Mouse (Mus musculus) gastrocnemius, postnatal 25 days (tissue): ENCODE measurements around the gene Tma7. TPM values are rescaled to one million over a fixed set of nuclear protein-coding genes. Genes with fewer than 3 reads are reported as not detected.

Experiments
- DNase-seq: peaks from one replicate; pipeline ENCODE4 v3.0.0; 2022
- long read RNA-seq, 2 experiments: library from polyadenylated mRNA; stranded (forward); transcript quantifications; one replicate each; pipeline ENCODE4 v2.0.0; 2021
- total RNA-seq, 2 experiments: library from RNA; stranded (reverse); gene quantifications; 1 replicate in 1 of 2; 2 replicates in 1 of 2; pipeline ENCODE4 v1.2.3; 2021

The Tma7 gene
- total RNA-seq, result 100 to 1,000 TPM; 238 to 253 TPM
- long read RNA-seq, experiment 1, transcript Tma7-201 (4 exons, 944 nt), result major isoform, 316 of 329 reads
- long read RNA-seq, experiment 1, partial matches to known transcripts, result 9 of 329 reads
- long read RNA-seq, experiment 1, other reads (novel, unspliced or antisense), result 2 of 329 reads
- long read RNA-seq, experiment 2, transcript Tma7-201 (4 exons, 944 nt), result major isoform, 209 of 220 reads
- long read RNA-seq, experiment 2, partial matches to known transcripts, result 4 of 220 reads
- long read RNA-seq, experiment 2, other reads (novel, unspliced or antisense), result 5 of 220 reads

DNA sequence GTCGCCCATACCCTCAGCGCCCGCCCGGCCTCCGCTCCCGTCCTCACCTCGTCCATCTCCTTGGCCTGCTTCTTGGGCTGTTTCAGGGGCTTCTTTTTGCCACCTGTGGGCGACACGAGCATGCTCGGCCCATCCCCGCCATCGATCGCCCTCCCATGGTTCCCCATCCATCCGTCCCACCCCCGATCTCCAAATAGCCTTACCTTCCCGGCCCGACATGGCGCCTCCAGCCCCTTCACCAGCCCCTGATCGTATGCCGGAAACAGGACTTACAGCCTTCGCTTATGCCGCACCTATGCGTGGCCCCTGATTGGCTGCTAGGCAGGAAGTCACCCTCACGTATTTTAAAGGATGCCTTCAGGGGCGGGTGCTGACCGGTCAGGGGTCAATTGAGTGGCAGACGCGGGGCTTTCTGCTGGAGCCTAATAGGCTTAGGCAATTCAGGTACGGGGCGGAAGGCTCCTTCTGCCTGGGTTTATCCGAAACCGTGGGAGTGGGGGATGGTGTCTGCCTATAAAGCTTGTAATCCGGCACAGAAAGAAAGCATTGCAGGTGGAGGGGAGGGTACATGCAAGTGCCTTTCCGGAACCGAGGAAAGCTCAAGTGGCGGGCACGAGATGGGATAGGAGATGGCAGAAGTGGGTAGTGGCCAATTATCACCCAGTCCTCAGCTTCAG is at the start of gene Tma7, which contains the start of gene Ccdc51:
Tma7 (minus strand) TSS at position 464 of the 677 bp plus-strand sequence.
Ccdc51 (plus strand) TSS at position 370 of the 677 bp plus-strand sequence.
- peak; percentile 85 for DNase-seq

DNA sequence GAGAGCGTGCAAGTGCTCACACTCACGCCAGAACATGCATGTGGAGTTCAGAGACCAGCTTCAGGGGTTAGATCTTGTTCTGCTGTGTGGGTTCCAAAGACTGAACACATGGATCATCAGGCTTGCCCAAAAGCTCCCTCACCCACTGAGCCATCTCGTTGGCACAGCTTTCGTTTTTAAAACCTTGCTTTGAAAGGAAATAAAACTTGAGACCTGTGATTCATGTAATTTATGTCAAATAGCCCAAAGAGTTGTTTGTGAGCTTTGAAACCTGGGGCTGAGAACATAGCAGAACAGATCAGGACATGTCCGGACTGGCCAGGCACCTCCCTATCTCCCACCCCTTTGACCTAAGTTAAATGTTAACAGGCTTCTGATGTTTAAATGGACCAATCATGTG is 47.7 kb upstream of the Tma7 start:
- DNase-seq, result no peak

DNA sequence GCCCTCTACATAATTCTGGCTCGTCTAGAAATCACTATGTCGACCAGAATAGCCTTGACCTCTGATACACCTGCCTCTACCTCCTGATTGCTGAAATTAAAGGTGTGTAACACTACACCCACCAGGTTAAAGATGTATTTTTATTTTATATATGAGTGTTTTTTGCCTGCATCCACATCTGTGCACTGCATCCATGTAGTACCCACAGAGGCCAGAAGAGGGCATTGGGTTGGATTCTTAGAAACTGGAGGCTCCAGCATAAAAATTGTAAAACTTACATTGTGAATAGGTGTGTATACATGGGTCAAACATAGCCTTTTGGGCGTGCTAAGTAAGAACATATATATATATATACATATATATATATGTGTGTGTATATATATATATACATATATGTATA is 45.8 kb upstream of the Tma7 start:
- DNase-seq, result no peak

DNA sequence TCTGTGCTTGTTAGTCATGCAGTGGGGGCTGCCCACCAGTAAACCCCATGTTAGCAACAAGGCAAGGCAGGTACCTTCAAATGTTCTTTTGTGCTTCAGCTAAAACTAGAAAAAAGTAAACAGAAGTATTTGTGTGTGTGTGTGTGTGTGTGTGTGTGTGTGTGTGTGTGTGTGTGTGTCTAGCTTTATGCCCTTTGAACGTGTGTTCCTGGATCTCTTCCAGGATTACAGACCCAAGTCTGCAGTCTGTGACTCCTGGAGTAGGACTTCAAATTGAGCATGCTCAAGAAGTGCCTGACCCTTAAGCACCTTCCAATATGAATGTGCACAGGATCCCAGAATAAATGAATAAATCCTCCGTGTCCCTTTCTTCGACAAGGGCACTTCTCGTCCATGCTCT is 44.7 kb upstream of the Tma7 start:
- no peak for DNase-seq

DNA sequence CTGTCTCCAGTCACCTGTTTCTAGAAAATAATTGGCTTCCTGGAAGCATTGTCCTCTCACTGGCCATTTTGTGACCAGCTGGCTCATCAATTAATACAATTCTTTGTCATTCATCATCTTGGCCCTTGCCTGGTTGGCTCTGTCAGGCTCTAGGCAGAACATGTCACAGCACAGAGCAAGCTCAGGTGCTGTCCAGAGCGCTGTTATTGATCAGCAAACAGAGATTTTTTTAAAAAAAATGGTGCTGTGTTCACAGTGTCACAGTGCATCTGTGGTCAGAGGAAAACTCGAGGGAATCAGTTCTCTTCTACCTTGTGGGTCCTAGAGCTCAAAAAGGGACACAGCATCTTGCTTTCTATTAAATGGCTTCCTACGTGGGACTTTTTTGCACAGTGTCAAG is 43.1 kb upstream of the Tma7 start:
- no peak for DNase-seq

DNA sequence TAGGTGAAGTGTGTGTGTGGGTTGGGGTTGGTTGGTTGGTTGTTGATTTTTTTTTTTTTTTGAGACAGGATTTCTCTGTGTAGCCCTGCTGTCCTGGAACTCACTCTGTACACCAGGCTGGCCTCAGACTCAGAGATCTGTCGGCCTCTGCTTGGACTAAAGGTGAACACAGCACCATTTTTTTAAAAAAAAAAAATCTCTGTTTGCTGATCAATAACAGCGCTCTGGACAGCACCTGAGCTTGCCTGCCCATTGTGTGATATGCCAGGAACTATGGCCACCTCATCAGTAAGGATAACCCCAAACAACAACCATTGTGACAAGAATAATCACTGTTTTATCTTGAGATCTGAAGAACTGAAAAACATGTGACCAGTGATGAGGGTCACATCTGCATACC is 42.7 kb upstream of the Tma7 start:
- DNase-seq, result no peak

DNA sequence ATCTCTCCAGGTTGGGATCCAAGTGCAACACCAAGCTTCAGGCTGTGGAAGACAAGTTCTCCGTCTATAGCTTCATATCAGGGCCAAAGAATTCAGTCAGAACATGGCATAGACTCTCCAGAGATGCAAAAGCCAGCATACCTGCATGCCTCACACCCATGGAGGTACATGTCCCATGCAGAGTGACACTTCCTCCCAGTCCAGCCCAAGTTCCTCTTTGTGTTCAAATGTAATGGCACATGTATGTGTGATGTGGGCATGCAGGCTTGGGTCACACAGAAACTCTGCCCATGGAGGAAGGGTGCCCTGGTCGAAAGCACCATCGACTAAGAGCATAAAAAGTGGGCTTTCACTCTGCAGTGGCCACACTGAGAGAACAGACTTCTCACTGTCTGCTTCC is 41.8 kb upstream of the Tma7 start:
- no peak for DNase-seq

DNA sequence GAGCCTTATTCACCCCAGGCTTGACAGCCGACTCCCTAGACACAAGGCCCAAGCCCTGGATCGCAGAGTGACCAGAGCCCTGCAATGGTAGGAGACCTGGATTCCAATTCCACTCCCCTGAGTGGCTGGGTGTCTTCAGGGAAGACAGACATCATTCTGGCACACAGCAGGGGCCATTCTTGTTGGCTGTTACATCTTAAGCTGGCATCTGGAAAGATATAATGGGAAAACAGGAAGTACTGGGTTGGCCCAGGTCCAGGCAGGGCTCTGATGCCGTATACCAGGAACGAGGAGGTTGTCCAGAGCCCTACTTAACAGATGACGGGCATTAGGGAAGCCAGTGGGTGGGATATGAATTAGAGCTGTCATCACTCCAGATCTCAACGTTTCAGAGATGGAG is 40.9 kb upstream of the Tma7 start:
- no peak for DNase-seq

DNA sequence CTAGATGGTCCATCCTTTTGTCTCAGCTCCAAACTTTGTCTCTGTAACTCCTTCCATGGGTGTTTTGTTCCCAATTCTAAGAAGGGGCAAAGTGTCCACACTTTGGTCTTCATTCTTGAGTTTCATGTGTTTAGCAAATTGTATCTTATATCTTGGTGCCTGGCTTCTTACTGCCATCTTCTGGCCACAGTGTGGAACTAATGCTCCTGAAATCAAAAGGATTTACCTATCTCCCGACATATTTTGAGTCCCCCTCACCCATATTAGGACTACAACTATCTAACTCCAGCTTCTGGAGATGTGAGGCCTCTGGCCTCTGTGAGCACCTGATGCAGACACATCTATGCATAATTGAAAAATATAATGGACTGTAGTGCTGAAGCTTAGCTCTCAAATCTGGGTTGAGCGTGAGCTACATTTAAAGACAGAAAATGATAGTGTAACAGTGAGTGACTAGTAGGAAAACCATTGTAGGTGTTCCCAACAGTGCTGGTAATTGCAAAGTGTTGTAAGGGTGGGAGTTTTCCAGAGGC is 40.2 kb upstream of the Tma7 start:
- no peak for DNase-seq

DNA sequence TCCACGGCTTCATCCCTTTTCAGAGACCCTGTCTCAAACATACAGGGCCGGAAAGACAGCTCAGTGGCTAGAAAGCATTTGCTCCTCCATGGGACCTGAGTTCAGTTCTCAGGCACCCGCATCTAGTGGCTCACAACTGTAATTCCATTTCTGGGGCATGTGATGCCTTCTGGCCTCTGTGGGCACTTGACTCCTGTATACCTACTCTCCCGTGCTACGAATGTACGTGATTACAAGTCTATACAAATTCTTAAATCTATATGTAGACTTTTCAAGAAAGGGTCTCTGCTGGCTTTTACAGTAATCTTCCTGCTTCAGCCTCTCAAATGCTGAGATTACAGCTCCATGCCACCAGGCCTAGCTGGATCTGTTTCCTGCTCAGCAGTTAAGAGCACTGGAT is 38.6 kb upstream of the Tma7 start:
- no peak for DNase-seq

DNA sequence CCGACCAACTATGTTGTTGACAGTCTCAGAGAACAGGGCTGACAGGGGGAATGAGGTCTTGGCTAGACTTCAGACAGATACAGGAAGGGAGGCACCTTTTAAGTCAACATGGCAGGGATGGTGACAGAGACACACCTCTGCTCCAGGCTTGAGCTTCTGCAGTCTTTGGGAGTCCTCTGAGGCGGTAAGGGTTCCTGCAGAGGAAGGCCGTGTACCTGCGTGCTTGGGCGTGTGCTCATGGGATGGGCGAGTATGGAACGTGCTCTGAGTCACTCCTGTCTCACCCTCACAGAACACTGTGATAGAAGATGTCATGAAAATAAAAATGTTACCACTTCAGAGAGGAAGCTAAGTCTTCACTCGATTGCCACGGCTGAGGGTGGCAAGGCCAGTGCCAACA is 37.2 kb upstream of the Tma7 start:
- no peak for DNase-seq

DNA sequence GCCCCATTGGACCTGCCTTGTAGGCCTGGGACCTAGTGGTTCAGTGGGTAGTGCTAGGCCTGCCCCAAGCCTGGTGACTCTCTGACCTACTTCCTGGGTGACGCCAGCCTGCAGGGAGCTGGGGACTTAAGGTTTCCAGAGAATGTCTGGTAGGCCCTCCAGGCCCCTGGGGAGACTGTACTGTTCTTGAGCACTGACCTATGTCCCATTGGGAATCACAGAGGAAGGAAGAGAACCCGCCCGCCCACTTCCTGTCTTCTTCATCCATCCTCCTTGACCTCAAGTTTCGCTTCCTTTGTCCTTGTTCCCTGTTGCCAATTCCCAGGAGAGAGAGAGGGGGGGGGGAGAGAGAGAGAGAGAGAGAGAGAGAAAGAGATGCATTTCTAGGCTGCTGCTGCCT is 35.7 kb upstream of the Tma7 start:
- DNase-seq, result peak; percentile 46

DNA sequence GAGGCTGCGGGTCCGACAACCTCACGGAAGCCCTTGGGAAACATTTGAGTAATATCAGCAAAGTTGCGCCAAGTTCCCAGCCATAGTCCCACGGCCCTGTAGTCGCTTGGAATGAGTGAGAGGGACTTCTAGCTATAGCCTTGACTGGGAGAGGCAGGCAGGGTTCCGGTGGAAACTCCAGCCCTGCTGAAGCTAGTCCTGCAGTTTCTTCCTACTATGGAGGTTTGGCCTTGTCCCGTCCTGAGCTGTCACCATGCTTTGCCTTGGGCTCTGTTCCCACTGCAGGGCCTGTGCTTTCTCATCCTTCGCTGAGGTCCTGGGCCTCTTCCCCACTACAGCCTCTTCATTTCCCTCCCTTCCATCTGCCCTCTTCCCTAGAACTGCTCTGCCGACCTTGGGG is 33.8 kb upstream of the Tma7 start:
- no peak for DNase-seq

DNA sequence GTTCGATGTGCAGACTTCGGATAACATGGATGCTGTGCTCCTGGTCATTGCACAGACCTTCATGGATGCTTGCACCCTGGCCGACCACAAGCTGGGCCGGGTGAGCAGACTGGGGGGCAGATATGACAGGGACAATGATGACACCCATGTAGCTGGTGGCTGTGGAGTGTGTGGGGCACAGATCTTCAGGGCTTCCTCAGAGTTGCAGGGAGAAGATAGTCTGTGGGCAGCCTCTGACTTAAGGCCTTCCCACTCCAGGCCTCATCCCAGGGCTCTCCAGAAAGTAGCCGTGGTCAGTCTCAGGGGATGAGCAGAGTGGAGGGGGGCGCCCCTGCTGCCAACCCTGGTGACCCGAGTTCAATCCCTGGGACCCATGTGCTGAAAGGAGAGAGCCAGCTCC is 32.5 kb upstream of the Tma7 start:
- DNase-seq, result no peak

DNA sequence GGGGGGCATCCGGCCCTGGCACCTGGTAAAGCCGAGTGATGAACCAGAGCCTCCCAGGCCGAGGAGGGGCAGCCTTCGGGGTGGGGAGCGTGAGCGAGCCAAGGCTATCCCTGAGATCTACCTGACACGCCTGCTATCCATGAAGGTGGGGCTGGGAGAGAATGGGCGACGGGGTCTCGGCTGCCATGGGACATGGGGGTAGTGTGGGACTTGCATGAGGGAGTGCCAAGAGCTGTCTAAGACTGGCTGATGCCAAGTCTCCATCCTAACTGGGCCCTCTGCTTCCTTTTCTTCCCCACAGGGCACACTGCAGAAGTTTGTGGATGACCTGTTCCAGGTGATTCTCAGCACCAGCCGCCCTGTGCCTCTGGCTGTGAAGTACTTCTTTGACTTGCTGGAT is 31.9 kb upstream of the Tma7 start:
- peak; percentile 5 for DNase-seq

DNA sequence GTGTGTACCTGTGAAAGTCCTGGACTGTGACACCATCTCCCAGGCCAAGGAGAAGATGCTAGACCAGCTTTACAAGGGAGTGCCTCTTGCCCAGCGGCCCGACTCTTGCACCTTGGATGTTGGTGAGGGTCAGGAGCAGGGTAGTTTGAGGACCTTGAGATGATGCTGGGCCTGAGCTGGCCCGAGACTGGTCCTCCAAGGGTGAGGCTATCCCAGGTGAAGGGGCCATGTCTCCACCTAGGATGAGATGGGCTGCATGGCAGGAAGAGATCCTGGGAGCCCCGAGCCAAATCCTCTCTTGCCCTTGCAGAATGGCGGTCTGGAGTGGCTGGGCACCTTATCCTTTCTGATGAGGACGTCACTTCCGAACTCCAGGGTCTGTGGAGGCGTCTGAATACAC is 30.9 kb upstream of the Tma7 start:
- DNase-seq, result peak; percentile 3

DNA sequence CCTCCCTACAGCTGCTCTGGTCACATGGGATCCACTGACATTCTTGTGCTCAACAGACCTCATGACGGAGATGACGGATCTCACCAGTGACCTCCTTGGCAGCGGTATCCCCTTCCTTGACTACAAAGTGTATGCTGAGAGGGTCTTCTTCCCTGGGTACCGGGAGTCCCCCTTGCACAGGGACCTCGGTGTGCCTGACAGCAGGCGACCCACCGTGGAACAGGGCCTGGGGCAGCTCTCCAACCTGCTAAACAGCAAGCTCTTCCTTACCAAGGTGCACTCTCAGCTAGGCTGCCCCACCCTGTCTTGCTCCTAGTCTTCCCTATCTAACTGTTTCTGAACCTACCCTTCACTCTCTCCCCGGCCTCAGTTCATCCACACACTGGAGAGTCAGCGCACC is 29.2 kb upstream of the Tma7 start:
- no peak for DNase-seq

DNA sequence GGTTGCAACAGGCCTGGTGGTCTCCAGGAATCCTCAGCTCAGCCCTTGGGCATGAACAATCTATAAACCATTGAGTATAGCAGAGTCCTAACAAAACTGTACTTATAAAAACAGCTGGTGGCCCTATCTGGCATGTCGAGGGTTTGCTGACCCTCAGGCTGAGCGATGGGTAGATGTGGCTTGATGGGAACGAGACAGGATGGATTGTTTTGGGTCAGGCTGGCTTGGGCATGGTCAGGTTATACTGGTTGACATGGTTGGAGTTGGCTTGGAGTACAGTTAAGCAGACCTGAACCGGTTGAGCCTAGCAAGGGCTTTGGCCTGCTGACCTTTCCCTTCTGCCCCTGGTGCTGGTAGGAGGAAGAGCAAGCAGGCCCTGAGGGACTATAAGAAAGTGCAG is 28.7 kb upstream of the Tma7 start:
- DNase-seq, result no peak

DNA sequence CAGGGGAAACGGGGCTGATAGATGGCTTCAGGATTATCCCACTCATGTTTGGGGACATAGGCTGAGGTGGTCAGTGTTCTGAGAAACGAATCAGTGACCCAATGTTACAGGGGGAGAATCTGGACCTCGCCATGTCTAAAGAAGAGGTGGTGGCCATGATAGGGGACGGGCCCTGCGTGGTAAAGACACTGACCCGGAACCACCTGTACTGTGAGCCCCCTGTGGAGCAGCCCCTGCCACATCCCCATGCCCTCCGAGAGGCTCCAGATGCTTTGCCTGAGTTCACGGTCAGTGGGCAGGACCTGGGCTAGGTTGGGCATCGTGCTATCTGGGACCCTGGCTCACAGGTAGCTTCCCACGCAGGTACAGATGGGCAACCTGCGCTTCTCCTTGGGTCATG is 27.9 kb upstream of the Tma7 start:
- DNase-seq, result no peak

DNA sequence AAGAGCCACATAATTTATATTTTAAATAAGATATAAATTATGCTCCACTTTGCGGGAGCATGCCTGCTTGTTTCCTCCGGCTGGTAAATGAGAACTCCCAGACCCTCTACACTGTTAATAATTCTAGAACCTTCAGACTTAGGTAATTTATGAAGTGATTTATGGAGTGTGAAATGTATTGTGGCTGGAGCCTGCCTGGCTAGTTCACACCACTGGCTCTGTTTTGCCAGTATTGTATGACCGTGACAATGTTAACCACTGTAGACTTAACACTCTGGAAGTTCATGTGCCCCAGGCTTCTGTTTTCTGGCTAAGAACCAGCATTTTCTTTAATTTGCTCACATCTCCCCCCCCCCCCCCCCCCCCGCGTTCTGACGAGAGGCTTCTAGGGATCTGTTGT is 25.0 kb upstream of the Tma7 start:
- DNase-seq, result no peak

DNA sequence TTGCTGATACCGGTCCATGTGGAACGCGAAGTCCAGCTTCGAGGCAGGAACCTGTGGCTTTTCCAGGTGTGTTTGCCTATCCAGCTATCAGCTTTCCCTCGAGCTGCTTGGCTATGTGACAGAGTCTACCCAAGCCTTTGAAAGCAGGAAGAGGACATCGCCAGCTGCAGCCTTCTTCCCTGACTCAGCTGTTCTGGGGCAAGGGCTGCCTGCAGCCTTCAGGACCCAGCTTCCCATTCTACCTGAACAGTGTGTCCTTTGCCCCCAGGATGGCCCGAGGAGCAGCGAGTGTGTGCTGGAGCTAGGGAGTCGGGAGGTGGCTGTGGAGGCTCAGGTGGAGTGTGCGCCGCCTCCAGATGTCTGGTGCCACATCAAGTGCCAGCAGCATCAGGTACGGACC is 23.3 kb upstream of the Tma7 start:
- DNase-seq, result no peak

DNA sequence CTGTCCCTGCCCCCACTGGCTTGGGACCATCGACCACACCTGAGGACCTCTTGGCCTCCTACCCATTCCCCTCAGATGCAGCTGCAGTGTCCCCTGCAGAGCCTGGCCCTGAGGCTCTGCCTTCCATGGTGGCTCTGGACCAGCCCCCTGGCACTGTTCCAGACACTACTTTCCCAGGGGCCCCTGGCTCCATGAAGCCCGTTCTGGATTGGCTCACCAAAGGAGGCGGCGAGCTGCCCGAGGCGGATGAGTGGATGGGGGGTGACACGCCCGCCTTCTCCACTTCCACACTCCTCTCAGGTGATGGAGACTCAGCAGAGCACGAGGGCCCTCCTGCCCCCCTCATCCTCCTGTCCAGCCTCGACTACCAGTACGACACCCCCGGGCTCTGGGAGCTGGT is 22.6 kb upstream of the Tma7 start:
- no peak for DNase-seq

DNA sequence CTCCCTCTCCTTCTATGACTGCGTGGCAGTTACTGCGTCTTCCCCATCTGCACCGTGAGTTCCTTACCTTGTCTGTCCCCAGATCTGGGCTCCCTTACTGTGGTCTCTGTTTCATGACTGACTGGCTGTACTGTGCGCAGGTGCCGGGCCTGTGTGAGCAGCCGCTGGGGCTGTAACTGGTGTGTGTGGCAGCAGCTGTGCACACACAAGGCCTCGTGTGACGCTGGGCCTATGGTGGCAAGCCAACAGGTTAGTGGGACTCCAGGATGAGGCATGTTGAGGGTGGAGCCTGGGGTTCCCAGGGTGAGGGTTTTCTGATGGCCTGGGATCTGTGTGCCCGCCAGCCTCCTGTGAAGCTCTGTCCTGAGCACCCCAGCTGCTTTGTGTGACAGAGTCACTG is 21.7 kb upstream of the Tma7 start:
- DNase-seq, result no peak

DNA sequence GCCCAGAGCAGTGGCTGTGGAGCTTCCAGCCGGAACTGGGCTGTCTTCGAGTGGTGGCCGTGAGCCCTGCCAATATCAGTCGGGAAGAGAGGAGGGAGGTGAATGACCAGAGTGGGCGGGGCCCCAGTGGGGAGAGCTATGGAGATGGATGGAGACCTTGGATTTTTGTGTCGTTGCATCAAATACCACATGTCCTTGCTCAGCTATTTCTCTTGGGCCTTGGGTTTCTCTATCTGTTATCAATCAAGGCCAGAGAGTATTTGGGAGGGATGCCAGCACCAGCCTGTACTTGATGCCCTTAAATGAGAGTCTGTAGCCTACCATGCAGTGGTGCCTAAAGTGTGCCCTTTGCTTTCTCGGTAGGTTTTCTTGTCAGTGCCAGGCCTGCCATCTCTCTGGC is 20.9 kb upstream of the Tma7 start:
- no peak for DNase-seq
